Mouse (Mus musculus): ENCODE measurements around the gene Tbc1d9.

DNA sequence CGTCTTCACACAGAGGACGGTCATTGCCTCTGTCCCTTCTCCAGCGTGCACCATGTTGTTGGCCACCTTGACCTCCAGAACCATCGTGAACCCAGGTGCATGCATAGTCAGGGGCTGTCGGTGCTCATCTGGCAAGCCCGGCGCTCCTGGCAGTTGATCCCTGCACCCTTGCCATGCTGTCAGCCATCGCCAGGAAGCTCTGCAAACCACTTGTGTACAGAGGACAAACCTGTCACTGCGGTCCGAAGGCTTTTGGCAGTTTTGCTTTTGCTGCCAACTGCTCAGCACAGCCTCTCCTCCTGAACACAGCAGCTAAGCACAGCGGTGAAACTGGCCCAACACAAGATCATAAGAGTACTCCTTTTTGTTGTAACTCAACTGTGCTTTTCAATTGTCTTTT, 37.8 kb downstream of the Tbc1d9 start:
- TF ChIP-seq POLR2A (IDR thresholded peaks at IDR 0.05; ENCODE audit: borderline replicate concordance, extremely low read depth, insufficient read depth, insufficient read length, poor library complexity, severe bottlenecking) (no peak), CTCF (IDR thresholded peaks at IDR 0.05; ENCODE audit: borderline replicate concordance, extremely low read depth, insufficient read depth, insufficient read length) (no peak)
